Mouse (Mus musculus): ENCODE measurements at regions not wholly inside any gene's neighbourhood (a gene's known extent, or its start where the extent isn't known, plus 50 kb on each side); places are given as distances from the start of the nearest gene placed in this dataset.

DNA sequence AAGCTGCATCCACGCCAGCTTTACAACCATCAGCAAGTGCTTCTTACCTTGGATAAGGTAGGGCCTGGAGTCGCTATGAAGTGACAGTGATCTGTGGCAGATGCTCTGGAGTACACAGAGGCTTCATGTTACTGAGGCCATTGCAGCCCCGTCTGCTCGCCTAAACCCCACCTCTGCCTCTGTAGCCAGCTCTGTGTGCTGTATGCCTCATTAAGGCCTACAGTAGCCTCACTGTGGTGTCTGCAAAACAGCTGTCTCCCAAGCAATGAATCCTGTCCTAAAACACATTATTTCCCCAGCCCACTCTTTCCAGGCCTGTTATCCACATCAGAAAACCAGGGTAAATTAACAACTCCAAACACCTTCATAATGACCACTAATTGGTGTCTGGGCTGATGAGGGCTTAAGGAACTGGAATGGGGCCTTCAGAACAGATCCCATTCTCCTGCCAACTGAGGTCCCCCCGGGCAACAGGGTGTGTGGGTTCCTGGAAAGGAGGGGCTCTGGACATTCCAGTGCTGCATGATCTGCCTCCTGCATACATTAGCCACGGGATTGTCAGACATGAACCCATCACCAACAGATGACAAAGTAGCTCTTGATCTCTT, 195.4 kb upstream of the Gm10295 start:
- no peak for ATAC-seq (ENCODE audit: insufficient read depth)
- H3K27me3 ChIP-seq: no peaks in the 10 kb centered on the region
- no peaks in the 10 kb centered on the region for H3K4me1 ChIP-seq (replicated peaks)
- no peak overlapping the region for H3K9ac ChIP-seq
- WGBS (ENCODE audit: insufficient replicate concordance): 63% methylated on average over 6 of the region's 6 CpGs
- H3K9me3 ChIP-seq (replicated peaks): no peaks in the 10 kb centered on the region
- H3K4me3 ChIP-seq (replicated peaks): no peak overlapping the region
- no peak overlapping the region for H3K4me2 ChIP-seq
- no peak overlapping the region for H3K27ac ChIP-seq (replicated peaks)
- no peaks in the 10 kb centered on the region for H3K36me3 ChIP-seq (replicated peaks)

DNA sequence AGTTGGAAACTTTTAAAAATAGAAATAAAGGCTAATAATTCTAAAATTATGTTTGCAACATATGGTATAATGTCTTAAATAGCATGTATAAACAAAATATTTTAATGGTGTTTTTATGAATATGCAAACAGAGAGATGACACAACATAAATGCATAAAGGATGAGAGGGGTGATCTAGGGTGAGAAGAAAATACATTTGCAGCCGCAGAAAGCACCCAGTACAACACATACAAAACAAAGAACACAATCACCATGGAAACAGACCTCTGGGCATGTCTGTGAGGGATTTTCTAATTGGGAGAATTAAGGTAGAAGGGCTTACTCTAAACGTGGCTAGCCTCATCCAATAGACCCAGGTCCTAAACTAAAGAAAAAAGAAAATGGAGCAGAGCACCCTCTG, 190.2 kb upstream of the Gm10295 start:
- H3K4me3 ChIP-seq (replicated peaks): no peak overlapping the region
- no peak overlapping the region for H3K9ac ChIP-seq
- no peaks in the 10 kb centered on the region for H3K27me3 ChIP-seq
- WGBS (ENCODE audit: insufficient replicate concordance): 59% methylated on average over 2 of the region's 2 CpGs
- no peak for ATAC-seq (ENCODE audit: insufficient read depth)
- H3K9me3 ChIP-seq (replicated peaks): no peaks in the 10 kb centered on the region
- H3K4me2 ChIP-seq: no peak overlapping the region
- H3K36me3 ChIP-seq (replicated peaks): no peaks in the 10 kb centered on the region
- no peaks in the 10 kb centered on the region for H3K4me1 ChIP-seq (replicated peaks)
- H3K27ac ChIP-seq (replicated peaks): no peak overlapping the region

GRCm38 (mm10) chr7:71533109-71533508, 181.8 kb upstream of the Gm10295 start:
- Histone ChIP-seq H3K9me3 (replicated peaks) (no peaks in the 10 kb centered on the region), H3K4me3 (replicated peaks) (no peak overlapping the region), H3K27ac (replicated peaks) (no peak overlapping the region), H3K27me3 (no peaks in the 10 kb centered on the region), H3K4me1 (replicated peaks) (no peaks in the 10 kb centered on the region), H3K36me3 (replicated peaks) (no peaks in the 10 kb centered on the region), H3K4me2 (no peak overlapping the region), H3K9ac (no peak overlapping the region)
- 33% methylated on average over 5 of the region's 5 CpGs for WGBS (ENCODE audit: insufficient replicate concordance)
- no peak for ATAC-seq (ENCODE audit: insufficient read depth)

DNA sequence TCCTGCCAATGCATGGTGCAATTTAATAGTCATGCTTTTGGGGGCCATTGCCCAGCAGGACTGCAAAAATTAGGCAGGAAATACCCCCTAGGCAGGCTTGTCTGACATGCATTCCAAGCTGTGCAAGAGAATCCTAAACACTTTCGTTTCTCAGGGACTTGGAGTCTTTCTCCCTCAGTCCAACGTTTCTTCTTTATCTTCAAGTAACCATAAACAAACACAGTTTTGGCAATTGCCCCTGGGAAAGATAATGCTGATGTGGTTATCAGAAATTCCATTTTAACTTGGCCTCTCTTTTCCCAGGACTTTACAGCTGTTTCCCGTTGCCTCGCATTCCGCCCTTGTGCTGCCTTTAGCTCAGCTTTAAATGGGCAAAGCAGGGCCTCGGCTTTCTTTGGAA, 180.2 kb upstream of the Gm10295 start:
- WGBS (ENCODE audit: insufficient replicate concordance): 36% methylated on average over 6 of the region's 6 CpGs
- H3K9me3 ChIP-seq (replicated peaks): no peaks in the 10 kb centered on the region
- no peaks in the 10 kb centered on the region for H3K4me1 ChIP-seq (replicated peaks)
- no peak overlapping the region for H3K9ac ChIP-seq
- H3K27me3 ChIP-seq: no peaks in the 10 kb centered on the region
- no peak overlapping the region for H3K4me2 ChIP-seq
- no peaks in the 10 kb centered on the region for H3K36me3 ChIP-seq (replicated peaks)
- H3K27ac ChIP-seq (replicated peaks): no peak overlapping the region
- H3K4me3 ChIP-seq (replicated peaks): no peak overlapping the region
- ATAC-seq (ENCODE audit: insufficient read depth): no peak

- H3K36me3 ChIP-seq (replicated peaks): no peaks in the 10 kb centered on the region
- no peak for ATAC-seq (ENCODE audit: insufficient read depth)
- no peak overlapping the region for H3K4me2 ChIP-seq
- H3K4me3 ChIP-seq (replicated peaks): no peak overlapping the region
- H3K9ac ChIP-seq: no peak overlapping the region
- no peaks in the 10 kb centered on the region for H3K4me1 ChIP-seq (replicated peaks)
- no peak overlapping the region for H3K27ac ChIP-seq (replicated peaks)
- 56% methylated on average over 4 of the region's 4 CpGs for WGBS (ENCODE audit: insufficient replicate concordance)
- H3K27me3 ChIP-seq: no peaks in the 10 kb centered on the region
- H3K9me3 ChIP-seq (replicated peaks): no peaks in the 10 kb centered on the region
These were observed 179.6 kb upstream of the Gm10295 start for GRCm38 (mm10) chr7:71530922-71531321.

DNA sequence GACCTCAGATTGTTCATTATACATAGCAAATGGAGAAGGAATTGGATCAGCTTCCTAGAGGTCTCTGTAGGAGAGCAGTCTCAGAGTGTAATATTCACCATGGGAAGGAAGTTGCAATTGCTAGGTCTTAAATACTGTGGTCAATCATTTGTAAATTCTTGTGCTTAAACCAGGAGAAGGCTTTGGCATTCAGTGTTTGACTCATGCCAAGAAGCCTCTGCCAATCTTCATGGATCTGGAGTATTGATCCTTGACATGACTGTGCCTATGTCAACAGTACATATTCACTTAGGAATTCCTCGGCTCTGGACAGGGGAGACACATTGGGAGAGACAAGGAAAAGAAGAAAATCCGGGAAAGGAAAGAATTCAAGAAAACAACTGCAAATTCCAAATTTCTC, 174.9 kb upstream of the Gm10295 start:
- Histone ChIP-seq H3K27ac (replicated peaks) (no peak overlapping the region), H3K27me3 (no peaks in the 10 kb centered on the region), H3K9ac (no peak overlapping the region), H3K36me3 (replicated peaks) (no peaks in the 10 kb centered on the region), H3K4me1 (replicated peaks) (no peaks in the 10 kb centered on the region), H3K4me3 (replicated peaks) (no peak overlapping the region), H3K4me2 (no peak overlapping the region), H3K9me3 (replicated peaks) (no peaks in the 10 kb centered on the region)
- 39% methylated on average over 2 of the region's 2 CpGs for WGBS (ENCODE audit: insufficient replicate concordance)
- no peak for ATAC-seq (ENCODE audit: insufficient read depth)

DNA sequence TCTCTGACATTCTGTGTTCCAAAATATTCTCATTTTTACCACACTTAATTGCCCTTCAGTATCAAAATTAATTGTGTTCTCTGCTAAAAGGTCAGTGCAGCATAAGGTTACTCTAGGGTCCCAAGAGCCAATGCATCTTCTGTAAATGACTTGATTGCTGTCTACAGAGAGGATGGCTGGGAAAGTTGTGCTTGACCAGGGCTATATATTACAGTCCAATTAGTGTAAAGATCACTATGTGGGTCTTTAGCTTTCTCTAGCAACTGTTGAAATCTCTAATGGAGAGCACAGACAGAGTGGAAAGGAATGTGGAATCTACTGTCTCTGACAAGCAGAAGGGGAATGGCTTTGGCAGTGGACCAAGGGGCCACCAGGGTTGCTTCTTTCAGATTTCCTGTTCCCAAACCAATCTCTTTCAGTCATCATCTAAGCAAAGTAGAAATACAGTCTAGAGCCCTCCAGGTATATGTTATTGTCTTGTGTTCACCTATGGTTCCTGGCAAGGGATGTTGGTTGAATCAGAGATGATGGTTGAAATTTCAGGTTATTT, 173.4 kb upstream of the Gm10295 start:
- no peak overlapping the region for H3K9ac ChIP-seq
- no peaks in the 10 kb centered on the region for H3K9me3 ChIP-seq (replicated peaks)
- no peaks in the 10 kb centered on the region for H3K4me1 ChIP-seq (replicated peaks)
- H3K27me3 ChIP-seq: no peaks in the 10 kb centered on the region
- no peak overlapping the region for H3K4me3 ChIP-seq (replicated peaks)
- no peaks in the 10 kb centered on the region for H3K36me3 ChIP-seq (replicated peaks)
- no peak for ATAC-seq (ENCODE audit: insufficient read depth)
- no peak overlapping the region for H3K4me2 ChIP-seq
- no peak overlapping the region for H3K27ac ChIP-seq (replicated peaks)

GRCm38 (mm10) chr7:71524119-71524518, 172.8 kb upstream of the Gm10295 start:
- ATAC-seq (ENCODE audit: insufficient read depth): no peak
- WGBS (ENCODE audit: insufficient replicate concordance): 45% methylated on average over 2 of the region's 2 CpGs
- H3K27me3 ChIP-seq: no peaks in the 10 kb centered on the region
- H3K4me2 ChIP-seq: no peak overlapping the region
- H3K9me3 ChIP-seq (replicated peaks): no peaks in the 10 kb centered on the region
- H3K4me3 ChIP-seq (replicated peaks): no peak overlapping the region
- no peak overlapping the region for H3K27ac ChIP-seq (replicated peaks)
- no peaks in the 10 kb centered on the region for H3K4me1 ChIP-seq (replicated peaks)
- no peaks in the 10 kb centered on the region for H3K36me3 ChIP-seq (replicated peaks)
- H3K9ac ChIP-seq: no peak overlapping the region

GRCm38 (mm10) chr7:71507379-71507778, 156.1 kb upstream of the Gm10295 start:
- Histone ChIP-seq H3K4me1 (replicated peaks) (no peaks in the 10 kb centered on the region), H3K36me3 (replicated peaks) (no peaks in the 10 kb centered on the region), H3K9ac (no peak overlapping the region), H3K27ac (replicated peaks) (no peak overlapping the region), H3K4me3 (replicated peaks) (no peak overlapping the region), H3K9me3 (replicated peaks) (no peaks in the 10 kb centered on the region), H3K27me3 (no peaks in the 10 kb centered on the region), H3K4me2 (no peak overlapping the region)
- WGBS (ENCODE audit: insufficient replicate concordance): 50% methylated on average over 3 of the region's 3 CpGs
- no peak for ATAC-seq (ENCODE audit: insufficient read depth)

GRCm38 (mm10) chr7:71500719-71501118, 149.4 kb upstream of the Gm10295 start:
- H3K4me2 ChIP-seq: no peak overlapping the region
- no peak for ATAC-seq (ENCODE audit: insufficient read depth)
- H3K27me3 ChIP-seq: no peaks in the 10 kb centered on the region
- H3K9me3 ChIP-seq (replicated peaks): no peaks in the 10 kb centered on the region
- no peak overlapping the region for H3K27ac ChIP-seq (replicated peaks)
- no peak overlapping the region for H3K4me3 ChIP-seq (replicated peaks)
- no peaks in the 10 kb centered on the region for H3K4me1 ChIP-seq (replicated peaks)
- WGBS (ENCODE audit: insufficient replicate concordance): 13% methylated on average over 6 of the region's 6 CpGs
- H3K9ac ChIP-seq: no peak overlapping the region
- H3K36me3 ChIP-seq (replicated peaks): no peaks in the 10 kb centered on the region

GRCm38 (mm10) chr7:71498123-71498522, 146.8 kb upstream of the Gm10295 start:
- WGBS (ENCODE audit: insufficient replicate concordance): 64% methylated on average over 7 of the region's 7 CpGs
- H3K9ac ChIP-seq: no peak overlapping the region
- H3K4me1 ChIP-seq (replicated peaks): no peaks in the 10 kb centered on the region
- H3K36me3 ChIP-seq (replicated peaks): no peaks in the 10 kb centered on the region
- ATAC-seq (ENCODE audit: insufficient read depth): no peak
- H3K9me3 ChIP-seq (replicated peaks): no peaks in the 10 kb centered on the region
- H3K4me3 ChIP-seq (replicated peaks): no peak overlapping the region
- no peak overlapping the region for H3K27ac ChIP-seq (replicated peaks)
- no peak overlapping the region for H3K4me2 ChIP-seq
- no peaks in the 10 kb centered on the region for H3K27me3 ChIP-seq

- H3K4me3 ChIP-seq (replicated peaks): no peak overlapping the region
- no peak for ATAC-seq (ENCODE audit: insufficient read depth)
- no peaks in the 10 kb centered on the region for H3K9me3 ChIP-seq (replicated peaks)
These were observed 139.8 kb upstream of the Gm10295 start for GRCm38 (mm10) chr7:71491128-71491527.

More at GRCm38 (mm10) chr7:71491128-71491527, 139.8 kb upstream of the Gm10295 start:
- Histone ChIP-seq H3K4me2 (no peak overlapping the region), H3K36me3 (replicated peaks) (no peaks in the 10 kb centered on the region), H3K27me3 (no peaks in the 10 kb centered on the region), H3K9ac (no peak overlapping the region), H3K4me1 (replicated peaks) (no peaks in the 10 kb centered on the region), H3K27ac (replicated peaks) (no peak overlapping the region)
- WGBS (ENCODE audit: insufficient replicate concordance): 55% methylated on average over 4 of the region's 4 CpGs
